Mouse (Mus musculus) megakaryocyte, embryonic 14.5 days (primary cell): Measurements from ENCODE around the gene Hrc.

Source experiments
- FLI1 ChIP-seq: IDR thresholded peaks from 2 replicates; pipeline ENCODE4 v1.6.1; 2012; ENCODE audit warnings: low read length, inconsistent platforms, mixed read lengths
- GATA1 ChIP-seq: IDR thresholded peaks from 3 replicates; pipeline ENCODE4 v1.6.1; 2012; ENCODE audit warnings: mixed read lengths, low read length, inconsistent platforms, borderline replicate concordance

- TF ChIP-seq GATA1, result no peak
- TF ChIP-seq FLI1, result no peak
These were observed 23.1 kb upstream of the Hrc start for GRCm38 (mm10) chr7:45312023-45312422.
